ENCODE assay signal across 8 mouse cellular contexts in the genomic region with DNA sequence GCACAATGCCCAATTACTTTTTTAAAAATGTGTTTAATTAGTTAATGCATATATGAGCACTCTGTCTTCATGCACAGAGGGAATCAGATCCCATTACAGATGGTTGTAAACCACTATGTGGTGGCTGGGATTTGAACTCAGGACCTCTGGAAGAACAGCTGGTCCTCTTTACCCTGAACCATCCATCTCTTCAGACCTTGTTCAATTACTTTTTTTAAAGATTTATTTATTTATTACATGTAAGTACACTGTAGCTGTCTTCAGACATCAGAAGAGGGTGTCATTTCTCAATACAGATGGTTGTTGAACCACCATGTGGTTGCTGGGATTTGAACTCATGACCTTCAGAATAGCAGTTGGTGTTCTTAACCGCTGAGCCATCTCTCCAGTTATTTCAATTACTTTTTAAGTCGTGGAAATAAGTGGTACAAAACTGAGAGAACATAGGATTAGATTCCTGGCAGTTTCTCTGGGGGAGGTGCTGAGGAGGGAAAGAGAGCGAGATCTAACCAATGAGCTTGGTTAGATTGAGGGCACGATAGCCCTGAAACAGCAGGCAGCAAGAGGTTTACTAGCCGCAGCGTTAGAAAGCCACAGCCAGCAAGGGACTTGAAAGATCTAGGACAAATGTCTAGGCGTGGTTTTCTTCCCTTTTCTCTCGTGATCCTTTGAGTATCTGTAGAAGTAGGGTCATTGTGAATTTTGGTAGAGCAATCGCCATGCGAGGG. TPM values are rescaled to one million over a fixed set of nuclear protein-coding genes. Genes with fewer than 3 reads are reported as not detected.
DNase-seq lines count a peak whose midpoint lies in the region; ATAC-seq lines count a peak whose summit lies in the region.

No protein-coding gene starts in this region.

- 8% methylated on average over 10 of the region's 10 CpGs for WGBS in kidney, embryonic 16.5 days

- peaks cover 8% of the 10 kb centered on the region for H3K36me3 ChIP-seq in kidney, embryonic 16.5 days (ENCODE audit: insufficient read depth, low read length)

- H3K4me1 ChIP-seq in kidney, embryonic 16.5 days (ENCODE audit: insufficient read depth, low read length): peaks cover 29% of the 10 kb centered on the region

- H3K27me3 ChIP-seq in kidney, embryonic 16.5 days (ENCODE audit: insufficient read depth, low read length): no peaks in the 10 kb centered on the region

- H3K4me2 ChIP-seq in kidney, embryonic 16.5 days (replicated peaks; ENCODE audit: low read depth, low read length): peak overlapping the region; percentile 77

- H3K9ac ChIP-seq in kidney, embryonic 16.5 days (replicated peaks; ENCODE audit: low read length): peak overlapping the region; percentile 53

- peak overlapping the region; percentile 98 for H3K27ac ChIP-seq in kidney, embryonic 16.5 days (ENCODE audit: low read length)

- no peaks in the 10 kb centered on the region for H3K9me3 ChIP-seq in kidney, embryonic 16.5 days (ENCODE audit: low read length)

- H3K4me3 ChIP-seq in kidney, embryonic 16.5 days (ENCODE audit: low read length): peak overlapping the region; percentile 78

- intact Hi-C loops in gastrocnemius, postnatal 14 days (cut with DNase I; ENCODE audit: low total_unique reads): no loop called here

- ATAC-seq in kidney, embryonic 16.5 days (ENCODE audit: low FRiP score, low TSS enrichment): no peak
- peak; percentile 2 for ATAC-seq in granulocyte monocyte progenitor cell, adult 5-6 weeks (replicated peaks; ENCODE audit: poor library complexity, severe bottlenecking)
- 0 out of 2 replicates have a peak, but pooled peaks have one; percentile 2 for ATAC-seq in megakaryocyte, adult 5-6 weeks (ENCODE audit: poor library complexity, severe bottlenecking)

- no peak for DNase-seq in kidney, adult 18-20 months
- peak; percentile 78 for DNase-seq in brain, adult 2 months (ENCODE audit: low read depth, low spot score)
- DNase-seq in gastrocnemius, postnatal 14 days: no peak
- no peak for DNase-seq in layer of hippocampus, adult 9-11 months
- DNase-seq in MN1 (ENCODE audit: low spot score): no peak

RNA-seq across cellular contexts. Expression of gene Casp9, which starts 0.7 kb away (rescaled TPM):
- 30.2 and 31.8 TPM in 2 replicates for polyA plus RNA-seq in kidney, embryonic 16.5 days (2015; fragmentation: Nextera tagmentation; extraction: Ambion mirVana)
- total RNA-seq in granulocyte monocyte progenitor cell, adult 5-6 weeks (2014; fragmentation: Nextera tagmentation): 11.5 and 12.8 TPM in 2 replicates
- total RNA-seq in granulocyte monocyte progenitor cell, adult 5-6 weeks (2017): 8.7 and 11.1 TPM in 2 replicates
- total RNA-seq in megakaryocyte, adult 5-6 weeks (2015): 14.9 and 16.3 TPM in 2 replicates
- 17.3 and 22.1 TPM in 2 replicates for total RNA-seq in megakaryocyte, adult 5-6 weeks (2017)
- 1 to 10 TPM; 3.7 to 4.8 TPM for total RNA-seq in gastrocnemius, postnatal 14 days (2021)

RNA-seq across cellular contexts. Expression of gene Dnajc16, which starts 2.0 kb away (rescaled TPM):
- polyA plus RNA-seq in kidney, embryonic 16.5 days (2015; fragmentation: Nextera tagmentation; extraction: Ambion mirVana): 5.4 and 5.8 TPM in 2 replicates
- 6.9 and 10.2 TPM in 2 replicates for total RNA-seq in granulocyte monocyte progenitor cell, adult 5-6 weeks (2014; fragmentation: Nextera tagmentation)
- total RNA-seq in granulocyte monocyte progenitor cell, adult 5-6 weeks (2017): 4.3 and 9.2 TPM in 2 replicates
- 4.2 and 5.0 TPM in 2 replicates for total RNA-seq in megakaryocyte, adult 5-6 weeks (2015)
- total RNA-seq in megakaryocyte, adult 5-6 weeks (2017): 5.6 and 6.1 TPM in 2 replicates
- total RNA-seq in gastrocnemius, postnatal 14 days (2021): 1 to 10 TPM; 8.6 to 9.4 TPM

RNA-seq across cellular contexts. Expression of gene Cela2a, which starts 33.2 kb away (rescaled TPM):
- polyA plus RNA-seq in kidney, embryonic 16.5 days (2015; fragmentation: Nextera tagmentation; extraction: Ambion mirVana): 0.17 TPM in 1 of 2 replicates, not detected in the other
- not detected in 2 replicates for total RNA-seq in granulocyte monocyte progenitor cell, adult 5-6 weeks (2014; fragmentation: Nextera tagmentation)
- not detected in 2 replicates for total RNA-seq in granulocyte monocyte progenitor cell, adult 5-6 weeks (2017)
- total RNA-seq in megakaryocyte, adult 5-6 weeks (2015): not detected in 2 replicates
- not detected in 2 replicates for total RNA-seq in megakaryocyte, adult 5-6 weeks (2017)
- total RNA-seq in gastrocnemius, postnatal 14 days (2021): not detected

RNA-seq across cellular contexts. Expression of gene Agmat, which starts 46.2 kb away (rescaled TPM):
- 1.7 and 2.0 TPM in 2 replicates for polyA plus RNA-seq in kidney, embryonic 16.5 days (2015; fragmentation: Nextera tagmentation; extraction: Ambion mirVana)
- total RNA-seq in granulocyte monocyte progenitor cell, adult 5-6 weeks (2014; fragmentation: Nextera tagmentation): not detected in 2 replicates
- not detected in 2 replicates for total RNA-seq in granulocyte monocyte progenitor cell, adult 5-6 weeks (2017)
- not detected in 2 replicates for total RNA-seq in megakaryocyte, adult 5-6 weeks (2015)
- not detected in 2 replicates for total RNA-seq in megakaryocyte, adult 5-6 weeks (2017)
- under 1 TPM in 1 of 2 experiments, not detected in 1; 0.82 TPM for total RNA-seq in gastrocnemius, postnatal 14 days (2021)

RNA-seq across cellular contexts. Expression of gene Ctrc, which starts 53.4 kb away (rescaled TPM):
- polyA plus RNA-seq in kidney, embryonic 16.5 days (2015; fragmentation: Nextera tagmentation; extraction: Ambion mirVana): not detected in 2 replicates
- total RNA-seq in granulocyte monocyte progenitor cell, adult 5-6 weeks (2014; fragmentation: Nextera tagmentation): not detected in 2 replicates
- total RNA-seq in granulocyte monocyte progenitor cell, adult 5-6 weeks (2017): not detected in 2 replicates
- total RNA-seq in megakaryocyte, adult 5-6 weeks (2015): not detected in 2 replicates
- total RNA-seq in megakaryocyte, adult 5-6 weeks (2017): not detected in 2 replicates
- total RNA-seq in gastrocnemius, postnatal 14 days (2021): not detected
